Mouse (Mus musculus) MEL (cell line): Measurements from ENCODE around the gene Pim1. TPM values are rescaled to one million over a fixed set of nuclear protein-coding genes. Genes with fewer than 3 reads are reported as not detected.
"Not testable (repeated sequence)": the region's sequence is repeated elsewhere in the genome, so short reads cannot be mapped to it uniquely, and the experiment has no call there.

Experiments used
- DNase-seq: peaks from one replicate; pipeline ENCODE4 v3.0.0; 2011; ENCODE audit warnings: low read depth, low spot score
- H3K27ac ChIP-seq: 2 replicates; pipeline ENCODE4 v1.5.1; 2012; ENCODE audit warnings: low read depth, mild to moderate bottlenecking, control low read depth, low read length, moderate library complexity; ENCODE audit not compliant: control insufficient read depth
- H3K27me3 ChIP-seq, 2 experiments: fragments of 150-350 bp in 1 of 2; sonication (generic) in 1 of 2; 2 replicates each; pipeline ENCODE4 v1.6.1; 2012; ENCODE audit warnings: low read length in 2 of 2, mild to moderate bottlenecking in 2 of 2, improper control_type of control experiment in 1 of 2, moderate library complexity in 1 of 2; ENCODE audit not compliant: insufficient read depth in 2 of 2, control insufficient read depth in 1 of 2
- H3K36me3 ChIP-seq, 2 experiments: 2 replicates each; pipeline ENCODE4 v1.6.1; 2012 to 2014; ENCODE audit warnings: low read length in 2 of 2, improper control_type of control experiment in 1 of 2, inconsistent platforms in 1 of 2, mild to moderate bottlenecking in 1 of 2; ENCODE audit not compliant: insufficient read depth in 2 of 2, control insufficient read depth in 1 of 2
- H3K4me1 ChIP-seq, 2 experiments: fragments of 150-350 bp in 1 of 2; sonication (generic) in 1 of 2; 2 replicates each; pipeline ENCODE4 v1.6.1; 2012; ENCODE audit warnings: low read length in 2 of 2, improper control_type of control experiment in 1 of 2, mild to moderate bottlenecking in 1 of 2; ENCODE audit not compliant: insufficient read depth in 2 of 2, control insufficient read depth in 1 of 2
- H3K4me3 ChIP-seq, 2 experiments: fragments of 150-350 bp in 1 of 2; sonication (generic) in 1 of 2; 2 replicates each; pipeline ENCODE4 v1.5.1; 2012; ENCODE audit warnings: low read depth in 2 of 2, low read length in 2 of 2, mild to moderate bottlenecking in 2 of 2, moderate library complexity in 2 of 2, control low read depth in 1 of 2, improper control_type of control experiment in 1 of 2; ENCODE audit not compliant: control insufficient read depth in 1 of 2, insufficient read depth in 1 of 2
- H3K79me2 ChIP-seq: 2 replicates; pipeline ENCODE4 v1.6.1; 2012; ENCODE audit warnings: mild to moderate bottlenecking, low read length, moderate library complexity; ENCODE audit not compliant: control insufficient read depth, poor library complexity, insufficient read depth
- H3K9ac ChIP-seq: 2 replicates; pipeline ENCODE4 v1.6.1; 2012; ENCODE audit warnings: low read depth, mild to moderate bottlenecking, control low read depth, low read length, moderate library complexity; ENCODE audit not compliant: control insufficient read depth, poor library complexity, severe bottlenecking
- H3K9me3 ChIP-seq: fragments of 150-350 bp; sonication (generic); replicated peaks from 2 replicates; pipeline ENCODE4 v1.6.1; 2012; ENCODE audit warnings: mild to moderate bottlenecking, low read length, improper control_type of control experiment, moderate library complexity; ENCODE audit not compliant: insufficient read depth
- BHLHE40 ChIP-seq: IDR thresholded peaks from 2 replicates; pipeline ENCODE4 v1.6.1; 2012; ENCODE audit warnings: low read depth, mild to moderate bottlenecking, inconsistent platforms, low read length, improper control_type of control experiment, borderline replicate concordance
- CHD1 ChIP-seq: IDR thresholded peaks from 2 replicates; pipeline ENCODE4 v1.6.1; 2012; ENCODE audit warnings: low read depth, mild to moderate bottlenecking, inconsistent platforms, low read length, improper control_type of control experiment
- CHD2 ChIP-seq: IDR thresholded peaks from 2 replicates; pipeline ENCODE4 v1.6.1; 2011; ENCODE audit warnings: low read length, improper control_type of control experiment
- CTCF ChIP-seq, 3 experiments: IDR thresholded peaks in 2 of 3; conservative IDR thresholded peaks in 1 of 3; 2 replicates each; pipeline ENCODE4 v1.5.1; 2011 to 2012; ENCODE audit warnings: low read length in 3 of 3, low read depth in 2 of 3, mild to moderate bottlenecking in 2 of 3, improper control_type of control experiment in 1 of 3, inconsistent platforms in 1 of 3, mixed read lengths in 1 of 3, moderate library complexity in 1 of 3; ENCODE audit not compliant: control insufficient read depth in 1 of 3, insufficient read depth in 1 of 3, poor library complexity in 1 of 3, severe bottlenecking in 1 of 3
- E2F4 ChIP-seq: IDR thresholded peaks from 2 replicates; pipeline ENCODE4 v1.6.1; 2011; ENCODE audit warnings: low read depth, low read length, improper control_type of control experiment, borderline replicate concordance
- ELF1 ChIP-seq: IDR thresholded peaks from 2 replicates; pipeline ENCODE4 v1.6.1; 2014; ENCODE audit warnings: low read depth, mild to moderate bottlenecking, inconsistent platforms, low read length, improper control_type of control experiment, moderate library complexity
- EP300 ChIP-seq, 2 experiments: IDR thresholded peaks; 2 replicates each; pipeline ENCODE4 v1.6.1; 2011; ENCODE audit warnings: improper control_type of control experiment in 2 of 2, low read length in 2 of 2, low read depth in 1 of 2, mild to moderate bottlenecking in 1 of 2
- ETS1 ChIP-seq: IDR thresholded peaks from 2 replicates; pipeline ENCODE4 v1.6.1; 2012; ENCODE audit warnings: low read depth, mild to moderate bottlenecking, inconsistent platforms, low read length, improper control_type of control experiment, moderate library complexity
- HCFC1 ChIP-seq: IDR thresholded peaks from 2 replicates; pipeline ENCODE4 v1.6.1; 2012; ENCODE audit warnings: low read depth, mild to moderate bottlenecking, inconsistent platforms, low read length, improper control_type of control experiment, moderate library complexity
- MAFK ChIP-seq: IDR thresholded peaks from 2 replicates; pipeline ENCODE4 v1.6.1; 2011; ENCODE audit warnings: low read depth, mild to moderate bottlenecking, low read length, improper control_type of control experiment, borderline replicate concordance
- MAX ChIP-seq: IDR thresholded peaks from 2 replicates; pipeline ENCODE4 v1.6.1; 2011; ENCODE audit warnings: low read length, improper control_type of control experiment
- MEF2A ChIP-seq: IDR thresholded peaks from 2 replicates; pipeline ENCODE4 v1.6.1; 2014; ENCODE audit warnings: low read depth, mild to moderate bottlenecking, inconsistent platforms, low read length, improper control_type of control experiment; ENCODE audit not compliant: poor library complexity, insufficient replicate concordance, severe bottlenecking; ENCODE audit errors: extremely low read depth
- MXI1 ChIP-seq: IDR thresholded peaks from 2 replicates; pipeline ENCODE4 v1.6.1; 2011; ENCODE audit warnings: mild to moderate bottlenecking, low read depth, low read length, improper control_type of control experiment
- MYB ChIP-seq: IDR thresholded peaks from 2 replicates; pipeline ENCODE4 v1.6.1; 2011; ENCODE audit warnings: mild to moderate bottlenecking, low read depth, low read length, improper control_type of control experiment
- MYC ChIP-seq: IDR thresholded peaks from 2 replicates; pipeline ENCODE4 v1.6.1; 2011; ENCODE audit warnings: low read depth, mild to moderate bottlenecking, low read length, improper control_type of control experiment, moderate library complexity
- NRF1 ChIP-seq: IDR thresholded peaks from 2 replicates; pipeline ENCODE4 v1.6.1; 2014; ENCODE audit warnings: low read depth, mild to moderate bottlenecking, inconsistent platforms, low read length, improper control_type of control experiment, moderate library complexity; ENCODE audit not compliant: poor library complexity, insufficient read depth, severe bottlenecking
- POLR2AphosphoS5 ChIP-seq: IDR thresholded peaks from 2 replicates; pipeline ENCODE4 v1.6.1; 2012; ENCODE audit warnings: low read depth, borderline replicate concordance, mild to moderate bottlenecking, inconsistent platforms, low read length, moderate library complexity, mixed read lengths
- RAD21 ChIP-seq: IDR thresholded peaks from 2 replicates; pipeline ENCODE4 v1.6.1; 2011; ENCODE audit warnings: mild to moderate bottlenecking, low read depth, low read length, improper control_type of control experiment
- RCOR1 ChIP-seq: IDR thresholded peaks from 2 replicates; pipeline ENCODE4 v1.6.1; 2012; ENCODE audit warnings: low read depth, mild to moderate bottlenecking, inconsistent platforms, low read length, improper control_type of control experiment
- TAL1 ChIP-seq: IDR thresholded peaks from 2 replicates; pipeline ENCODE4 v1.6.1; 2012; ENCODE audit warnings: mild to moderate bottlenecking, inconsistent platforms, low read length, moderate library complexity, mixed read lengths
- TCF12 ChIP-seq: IDR thresholded peaks from 2 replicates; pipeline ENCODE4 v1.6.1; 2014; ENCODE audit warnings: low read depth, mild to moderate bottlenecking, inconsistent platforms, low read length, improper control_type of control experiment, moderate library complexity
- USF1 ChIP-seq: IDR thresholded peaks from 2 replicates; pipeline ENCODE4 v1.6.1; 2014; ENCODE audit warnings: low read depth, mild to moderate bottlenecking, inconsistent platforms, low read length, improper control_type of control experiment, moderate library complexity
- ZMIZ1 ChIP-seq: IDR thresholded peaks from 2 replicates; pipeline ENCODE4 v1.6.1; 2012; ENCODE audit warnings: low read depth, mild to moderate bottlenecking, inconsistent platforms, low read length, improper control_type of control experiment, moderate library complexity
- ZNF384 ChIP-seq: IDR thresholded peaks from 2 replicates; pipeline ENCODE4 v1.6.1; 2012; ENCODE audit warnings: low read depth, mild to moderate bottlenecking, inconsistent platforms, low read length, improper control_type of control experiment
- polyA plus RNA-seq, 2 experiments: library from polyadenylated mRNA; stranded (reverse) in 1 of 2; unstranded in 1 of 2; fragments of >175 nt in 1 of 2; fragments of >200 nt in 1 of 2; gene quantifications; 2 replicates each; pipeline versions ENCODE4 v1.2.1 to v1.2.4; 2012; ENCODE audit warnings: low replicate concordance in 2 of 2, low read depth in 1 of 2; ENCODE audit not compliant: insufficient read length in 2 of 2, insufficient read depth in 1 of 2, missing spikeins in 1 of 2
- total RNA-seq: library from RNA; depleted of rRNA; stranded (reverse); fragments of 300-350 nt; gene quantifications from 2 replicates; pipeline ENCODE4 v1.2.3, GENCODE M21; 2012

Pim1 gene
- total and polyA plus RNA-seq, 3 experiments: 30.6 to 52.1 TPM; not detected in 1

- Histone ChIP-seq H3K36me3 (peaks cover 0 to 48% of the 10 kb centered on the region in 2 experiments; a peak in 2 of 4 replicates), H3K27ac (peak overlapping the region; percentile 94), H3K9ac (peak overlapping the region; percentile 65), H3K4me1 (peaks cover 4 to 47% of the 10 kb centered on the region in 2 experiments; a peak in 3 of 4 replicates)
- not testable (repeated sequence) for H3K9me3 ChIP-seq, H3K27me3 ChIP-seq, H3K4me3 ChIP-seq, H3K79me2 ChIP-seq, DNase-seq
- TF ChIP-seq ZNF384: peak; percentile 72
Observed at GRCm38 (mm10) chr17:29498952-29499351, 8.4 kb downstream of the Pim1 start.

DNA sequence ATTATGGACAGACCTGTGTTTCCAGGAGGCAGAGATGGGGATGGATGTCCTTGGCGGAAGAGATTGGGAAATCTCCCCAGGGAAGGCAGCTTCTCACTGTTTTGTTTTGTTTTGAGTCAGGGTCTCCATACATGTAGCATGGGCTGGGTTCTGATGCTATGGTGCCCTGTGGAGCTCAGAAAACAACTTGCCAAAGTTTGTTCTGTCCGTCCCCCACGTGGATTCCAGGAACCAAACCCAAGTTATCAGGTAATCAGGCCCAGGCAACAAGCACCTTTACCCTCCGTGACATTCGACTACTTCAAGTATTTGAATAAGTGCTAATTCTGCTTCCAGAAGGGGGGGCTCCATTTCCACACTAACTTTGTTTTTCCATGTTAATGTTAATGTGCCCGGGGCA lies 9.0 kb downstream of the Pim1 start:
- H3K27ac ChIP-seq: peak overlapping the region; percentile 94

DNA sequence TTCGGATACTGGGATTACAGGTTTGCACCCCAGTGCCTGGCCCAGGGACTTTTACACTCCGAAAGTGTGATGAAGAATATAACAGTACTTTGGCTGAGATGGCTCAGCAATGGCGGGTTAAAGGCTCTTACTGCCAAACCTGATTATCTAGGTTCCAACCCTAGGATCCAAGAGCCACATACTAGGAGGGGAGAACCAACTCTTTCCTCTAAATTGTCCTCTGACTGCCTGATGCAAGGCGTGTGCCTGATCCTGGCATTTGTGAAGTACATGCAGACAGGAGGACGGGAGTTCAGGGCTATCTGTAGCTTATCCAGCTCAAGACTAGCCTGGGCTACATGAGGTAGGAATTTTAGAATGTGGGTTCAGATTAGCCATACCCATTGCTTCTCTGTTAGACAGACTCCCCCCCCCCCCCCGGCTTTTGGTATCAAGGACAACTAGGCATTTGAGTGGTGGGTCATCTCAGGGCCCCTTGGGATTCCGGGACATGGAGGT lies 9.7 kb downstream of the Pim1 start:
- no peaks in the 10 kb centered on the region for H3K27me3 ChIP-seq
- TF ChIP-seq MEF2A: no peak
- TF ChIP-seq MAX: no peak
- no peak for TF ChIP-seq CTCF (IDR thresholded peaks at IDR 0.05 in 2 of 3, conservative IDR thresholded peaks at IDR 0.05 in 1 of 3; ENCODE audit: control insufficient read depth in 1 of 3, insufficient read depth in 1 of 3, low read depth in 2 of 3, low read length in 3 of 3, poor library complexity in 1 of 3, severe bottlenecking in 1 of 3)
- TF ChIP-seq MYB: no peak
- TF ChIP-seq MXI1: no peak
- TF ChIP-seq HCFC1: no peak
- TF ChIP-seq MAFK: no peak
- no peak for TF ChIP-seq USF1
- TF ChIP-seq CHD1: no peak
- no peak for TF ChIP-seq ELF1
- TF ChIP-seq TAL1: no peak
- TF ChIP-seq BHLHE40: no peak
- no peak for TF ChIP-seq TCF12
- TF ChIP-seq, all 39 proteins: peak for 0
- H3K79me2 ChIP-seq: no peaks in the 10 kb centered on the region; the same call in 1 of the 2 replicates
- H3K4me1 ChIP-seq: peaks cover 4 to 51% of the 10 kb centered on the region in 2 experiments; a peak in 3 of 4 replicates
- H3K9me3 ChIP-seq: no peaks in the 10 kb centered on the region
- peak overlapping the region; percentile 65 for H3K9ac ChIP-seq
- peak; percentile 77 for DNase-seq
- H3K4me3 ChIP-seq: peak overlapping the region in 1 of 2 experiments; percentile 10; a peak in 2 of 4 replicates
- H3K36me3 ChIP-seq: peaks cover 0 to 45% of the 10 kb centered on the region in 2 experiments; a peak in 2 of 4 replicates
- H3K27ac ChIP-seq: peak overlapping the region; percentile 94

More for the DNA sequence above, 9.0 kb downstream of the Pim1 start:
- DNase-seq: peak; percentile 65
- Histone ChIP-seq H3K79me2 (no peaks in the 10 kb centered on the region; the same call in 1 of the 2 replicates), H3K4me3 (no peak overlapping the region), H3K27me3 (no peaks in the 10 kb centered on the region), H3K4me1 (peaks cover 4 to 51% of the 10 kb centered on the region in 2 experiments; a peak in 3 of 4 replicates), H3K9me3 (no peaks in the 10 kb centered on the region), H3K36me3 (peaks cover 0 to 45% of the 10 kb centered on the region in 2 experiments; a peak in 2 of 4 replicates), H3K9ac (peak overlapping the region; percentile 65)
- TF ChIP-seq CHD1 (no peak), RCOR1 (no peak), TCF12 (no peak), USF1 (no peak), ETS1 (no peak), MYC (0 out of 2 replicates have a peak, but pooled peaks have one; percentile 58), CHD2 (no peak), RAD21 (no peak), EP300 (IDR thresholded peaks at IDR 0.05; ENCODE audit: low read depth in 1 of 2, low read length in 2 of 2) (peak in 1 of 2 experiments; percentile 57; a peak in 2 of 4 replicates), E2F4 (no peak), POLR2AphosphoS5 (no peak), ZMIZ1 (no peak), TAL1 (peak; percentile 60), NRF1 (no peak)
